Mouse (Mus musculus) kidney, adult 8-10 months (tissue): ENCODE results near the gene Xlr5c.
"Not testable (repeated sequence)": the region's sequence is repeated elsewhere in the genome, so short reads cannot be mapped to it uniquely, and the experiment has no call there.

Source experiments
- DNase-seq, 2 experiments: peaks; one replicate each; pipeline ENCODE4 v3.0.0; 2022

Gene Xlr5c

DNA sequence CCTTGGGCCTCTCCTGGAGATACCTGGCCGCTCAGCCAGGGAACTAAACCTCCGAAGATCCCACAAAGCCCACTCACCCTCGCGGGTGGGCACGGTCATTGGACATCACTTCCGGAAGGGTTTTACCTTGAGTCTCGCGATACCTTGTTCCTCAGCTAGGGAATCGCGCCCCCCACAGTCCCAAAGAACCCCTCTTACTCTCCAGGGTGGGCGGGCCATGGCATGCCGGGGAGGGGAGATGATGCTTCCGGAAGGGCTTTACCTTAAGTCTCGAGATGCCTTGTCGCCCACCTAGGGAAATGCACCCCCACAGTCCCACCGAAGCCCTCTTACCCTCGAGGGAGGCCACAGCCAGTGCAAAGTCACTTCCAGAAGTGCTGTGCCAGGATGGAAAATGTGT lies at the start of gene Xlr5c, which contains the start of gene Xlr5a:
Gene Xlr5c, minus strand, starts transcription at position 101 of the 400 bp plus-strand sequence.
Gene Xlr5a, minus strand, starts transcription at position 101 of the 400 bp plus-strand sequence.
- not testable (repeated sequence) for DNase-seq

DNA sequence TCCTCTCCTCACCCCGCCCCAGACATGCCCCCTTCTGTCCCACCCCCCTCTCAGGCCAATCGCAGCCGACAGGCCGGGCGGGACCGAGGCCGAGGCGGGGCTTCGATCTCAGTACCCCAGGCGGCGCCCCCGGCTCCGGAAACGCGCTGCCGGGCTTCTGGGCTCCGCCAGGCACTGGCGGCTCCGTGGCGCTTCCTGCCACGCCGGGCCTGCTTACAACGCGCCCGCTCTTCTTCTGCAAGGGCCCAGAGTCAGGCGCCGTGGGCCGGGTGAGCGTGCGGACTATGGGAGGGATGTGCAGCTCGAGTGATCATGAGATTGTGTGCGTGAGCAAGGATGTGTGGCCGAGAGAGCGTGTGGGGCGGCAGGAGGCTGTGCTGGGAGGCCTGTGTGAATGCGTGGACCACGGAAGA lies 49.7 kb upstream of the Xlr5c start, which contains the start of gene Zfp275:
Gene Zfp275, plus strand, starts transcription at position 139 of the 413 bp plus-strand sequence.
- DNase-seq: peak; percentile 61 to 66

GRCm38 (mm10) chrX:73342068-73342467 lies 49.3 kb upstream of the Xlr5c start:
- no peak for DNase-seq

GRCm38 (mm10) chrX:73341473-73341872 lies 48.7 kb upstream of the Xlr5c start:
- DNase-seq: no peak

DNA sequence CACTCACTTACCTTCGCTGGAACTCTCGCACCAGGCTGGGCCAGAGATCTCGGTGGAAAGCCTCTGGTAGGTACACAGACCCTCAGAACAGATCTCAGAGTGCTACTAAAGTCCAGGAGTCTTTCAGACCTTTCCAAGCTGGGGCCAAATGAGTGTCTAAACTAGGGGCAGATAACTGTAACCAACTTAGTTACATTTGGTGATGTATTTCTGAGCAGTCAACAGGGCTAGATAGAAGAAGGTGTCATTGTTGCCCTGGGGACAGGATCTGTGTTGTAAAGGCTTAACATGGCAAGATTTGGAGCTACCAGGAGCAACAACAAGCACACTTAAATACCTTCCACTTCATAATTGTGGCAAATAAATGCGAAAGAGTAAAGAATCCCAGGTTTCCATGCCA lies 44.0 kb upstream of the Xlr5c start, which contains the start of gene Gm45015:
Gene Gm45015, minus strand, starts transcription at position 101 of the 400 bp plus-strand sequence.
- DNase-seq: no peak

DNA sequence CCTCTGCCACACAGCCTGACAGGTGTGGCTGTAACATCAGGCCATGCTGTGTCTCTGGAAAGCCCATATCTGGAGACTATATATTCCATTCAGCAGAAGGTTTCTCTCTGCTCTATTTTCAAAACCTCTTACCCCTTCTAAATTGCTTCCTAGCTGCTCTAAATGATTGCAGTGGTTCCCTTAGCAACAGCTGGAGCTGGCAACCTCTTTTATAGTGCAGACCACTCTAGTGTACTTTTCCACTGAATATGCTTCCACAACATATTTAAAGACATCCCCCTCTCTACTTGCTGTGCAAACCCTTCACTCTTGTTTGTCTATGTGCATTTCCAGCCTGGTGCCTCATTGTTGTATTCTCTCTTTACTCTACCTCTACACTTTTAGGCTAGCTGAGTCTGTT lies 40.8 kb upstream of the Xlr5c start:
- DNase-seq: no peak

GRCm38 (mm10) chrX:73327215-73327614 lies 34.4 kb upstream of the Xlr5c start:
- DNase-seq: no peak

GRCm38 (mm10) chrX:73321029-73321428 lies 28.3 kb upstream of the Xlr5c start:
- no peak for DNase-seq

- DNase-seq: peak; percentile 5 to 27
Measured at GRCm38 (mm10) chrX:73312522-73312921, 19.7 kb upstream of the Xlr5c start.

DNA sequence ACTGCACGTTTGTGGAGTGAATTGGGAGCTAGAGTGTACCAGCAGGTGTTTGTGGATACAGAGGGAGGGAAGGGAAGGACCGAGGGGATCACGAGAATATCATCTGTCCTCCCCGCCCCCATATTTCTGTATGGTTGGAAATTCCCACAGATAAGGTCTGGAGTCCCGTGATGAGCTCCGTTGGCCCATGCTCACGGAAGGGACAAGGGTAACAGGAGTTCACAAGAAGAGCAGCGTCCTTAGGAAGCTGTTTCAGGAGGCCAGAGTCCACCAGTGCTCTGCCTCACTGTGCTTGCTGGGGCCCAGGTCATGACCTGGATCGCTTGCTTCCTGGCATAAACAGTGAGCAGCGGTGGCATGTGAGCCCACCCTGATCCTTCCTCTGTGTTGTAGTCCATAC lies 3.0 kb upstream of the Xlr5c start:
- peak; percentile 12 to 64 for DNase-seq

DNA sequence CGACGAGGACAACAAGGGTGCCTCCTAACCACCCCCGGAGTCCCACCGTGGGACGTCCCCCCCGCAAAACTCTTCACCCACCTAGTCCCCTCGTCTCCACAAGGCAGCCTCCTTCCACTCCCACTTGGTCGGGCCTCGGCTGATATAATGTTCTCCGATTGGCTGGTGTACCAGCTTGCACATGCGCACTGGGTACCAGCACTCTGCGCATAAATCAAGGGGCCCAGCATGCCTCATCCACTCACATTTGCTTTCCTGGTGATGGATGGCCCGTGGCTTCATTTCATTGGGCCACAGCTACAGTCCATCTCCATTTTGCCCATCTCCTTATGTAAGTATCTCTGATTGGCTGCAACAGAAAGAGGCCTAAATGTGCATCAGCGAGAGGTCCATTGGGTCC lies 27.5 kb downstream of the Xlr5c start, which contains the start of gene Xlr3c:
Gene Xlr3c, minus strand, starts transcription at position 121 of the 400 bp plus-strand sequence.
- not testable (repeated sequence) for DNase-seq

DNA sequence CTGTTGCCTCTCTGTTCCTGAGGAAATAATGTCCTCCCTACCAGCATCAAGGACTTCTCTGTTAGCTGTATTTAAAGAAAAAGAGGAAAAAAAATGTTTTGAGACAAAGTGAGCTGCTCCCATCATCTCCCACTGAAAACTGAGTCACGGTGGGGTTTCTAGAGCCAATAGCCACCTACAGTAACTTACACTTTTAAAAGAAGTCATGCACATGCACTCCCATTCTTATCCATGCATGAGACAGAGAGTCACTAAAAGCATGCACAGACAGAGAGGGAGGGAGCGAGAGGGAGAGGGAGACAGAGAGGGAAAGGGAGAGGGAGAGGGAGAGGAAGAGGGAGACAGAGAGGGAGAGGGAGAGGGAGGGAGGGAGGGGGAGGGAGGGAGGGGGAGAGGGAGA lies 30.3 kb downstream of the Xlr5c start:
- DNase-seq: not testable (repeated sequence)

DNA sequence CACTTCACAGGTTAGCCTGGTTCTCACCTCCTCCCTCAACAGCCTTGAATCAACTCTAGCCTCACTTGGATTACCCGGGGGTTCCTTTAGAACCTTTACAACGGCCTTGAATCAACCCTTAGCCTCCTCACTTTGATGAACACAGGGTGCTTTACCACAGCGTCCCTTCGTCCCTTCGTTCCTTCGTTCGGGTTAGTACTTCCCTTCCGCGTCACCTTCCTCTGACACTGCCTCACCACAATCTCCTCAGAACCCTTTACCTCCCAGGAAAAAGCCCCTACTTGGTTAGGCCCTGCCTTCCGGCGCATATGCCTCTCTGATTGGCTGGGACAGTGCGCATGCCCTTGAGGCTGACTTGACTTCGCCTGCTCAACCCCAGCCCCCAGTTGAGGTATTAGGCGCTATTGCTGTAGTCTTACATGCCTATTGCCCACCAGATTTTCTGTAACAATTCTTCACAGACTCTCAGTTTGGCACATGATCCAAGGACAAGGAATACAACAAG lies 49.9 kb downstream of the Xlr5c start, which contains the start of gene Xlr4c:
Gene Xlr4c, minus strand, starts transcription at position 310 of the 505 bp plus-strand sequence.
- DNase-seq: not testable (repeated sequence)
